Mouse (Mus musculus): ENCODE data around the gene Card14. TPM values are rescaled to one million over a fixed set of nuclear protein-coding genes. Genes with fewer than 3 reads are reported as not detected.
A peak's percentile ranks its signal among the peaks of the same experiment; 100 is the strongest.

Gene Card14
- polyA plus RNA-seq (2012; rRNA removed): 0.07 and 0.84 TPM in 2 replicates

DNA sequence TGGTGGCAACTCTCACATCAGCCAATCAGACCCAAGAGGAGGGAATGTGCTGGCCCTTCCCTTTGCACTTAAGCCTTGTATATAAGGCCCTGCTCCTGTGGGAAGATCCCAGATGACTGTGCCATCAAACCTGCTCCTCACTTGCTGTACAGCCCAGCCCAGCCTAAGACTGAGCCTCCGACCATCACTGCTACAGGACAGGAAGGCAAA is at the start of gene Card14:
Gene Card14 (plus strand): TSS at position 111 of the 210 bp plus-strand sequence.
- no peak within 1 kb of the TSS for H3K4me3 ChIP-seq (replicated peaks; ENCODE audit: extremely low read depth, low read depth, low read length)
- no peak for TF ChIP-seq CTCF (IDR thresholded peaks at IDR 0.05; ENCODE audit: insufficient read depth, low read length)
- no peak for TF ChIP-seq POLR2A (IDR thresholded peaks at IDR 0.05; ENCODE audit: borderline replicate concordance, extremely low read depth, low read depth, low read length)
- H3K4me1 ChIP-seq (ENCODE audit: control insufficient read depth, insufficient read depth, low read length): no peaks in the 10 kb centered on the region
- no peak for DNase-seq
- 42% methylated on average over 1 of the region's 1 CpGs for WGBS

GRCm38 (mm10) chr11:119258216-119258571 is 49.4 kb upstream of the Card14 start:
- Histone ChIP-seq H3K4me3 (replicated peaks; ENCODE audit: extremely low read depth, low read depth, low read length) (peak overlapping the region; percentile 42), H3K4me1 (ENCODE audit: control insufficient read depth, insufficient read depth, low read length) (no peaks in the 10 kb centered on the region)
- TF ChIP-seq POLR2A (IDR thresholded peaks at IDR 0.05; ENCODE audit: borderline replicate concordance, extremely low read depth, low read depth, low read length) (no peak), CTCF (IDR thresholded peaks at IDR 0.05; ENCODE audit: insufficient read depth, low read length) (no peak)
- no peak for DNase-seq
- 50% methylated on average over 9 of the region's 9 CpGs for WGBS

- H3K4me3 ChIP-seq (replicated peaks; ENCODE audit: extremely low read depth, low read depth, low read length): peak overlapping the region; percentile 55
- TF ChIP-seq POLR2A (IDR thresholded peaks at IDR 0.05; ENCODE audit: borderline replicate concordance, extremely low read depth, low read depth, low read length): peak; percentile 26; the same call in 1 of the 2 replicates
- no peak for TF ChIP-seq CTCF (IDR thresholded peaks at IDR 0.05; ENCODE audit: insufficient read depth, low read length)
- WGBS: 42% methylated on average over 23 of the region's 23 CpGs
- no peaks in the 10 kb centered on the region for H3K4me1 ChIP-seq (ENCODE audit: control insufficient read depth, insufficient read depth, low read length)
- DNase-seq: peak; percentile 68
These were observed 48.8 kb upstream of the Card14 start for GRCm38 (mm10) chr11:119258572-119259322.

DNA sequence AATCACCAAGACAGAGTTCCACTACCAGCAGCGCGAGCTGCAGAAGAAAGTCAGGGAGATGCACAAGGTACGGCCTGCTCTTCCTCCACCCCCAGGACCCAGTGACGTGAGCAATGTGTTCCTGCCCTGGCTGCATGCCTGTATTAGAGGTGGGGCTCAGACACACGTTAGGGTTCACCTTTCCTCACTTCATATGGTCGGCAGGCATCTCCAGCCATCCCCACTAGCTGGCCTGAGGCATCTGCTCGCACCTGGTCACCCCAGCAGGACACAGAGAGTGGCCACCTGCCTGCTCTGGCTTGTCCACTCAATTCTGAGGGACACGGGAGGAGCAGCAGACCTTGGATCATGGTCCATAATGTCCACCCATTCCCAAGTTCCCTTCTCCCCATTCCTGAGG is 47.6 kb upstream of the Card14 start:
- 88% methylated on average over 8 of the region's 8 CpGs for WGBS
- no peak overlapping the region for H3K4me3 ChIP-seq (replicated peaks; ENCODE audit: extremely low read depth, low read depth, low read length)
- DNase-seq: no peak
- H3K4me1 ChIP-seq (ENCODE audit: control insufficient read depth, insufficient read depth, low read length): no peaks in the 10 kb centered on the region
- no peak for TF ChIP-seq CTCF (IDR thresholded peaks at IDR 0.05; ENCODE audit: insufficient read depth, low read length)
- no peak for TF ChIP-seq POLR2A (IDR thresholded peaks at IDR 0.05; ENCODE audit: borderline replicate concordance, extremely low read depth, low read depth, low read length)

DNA sequence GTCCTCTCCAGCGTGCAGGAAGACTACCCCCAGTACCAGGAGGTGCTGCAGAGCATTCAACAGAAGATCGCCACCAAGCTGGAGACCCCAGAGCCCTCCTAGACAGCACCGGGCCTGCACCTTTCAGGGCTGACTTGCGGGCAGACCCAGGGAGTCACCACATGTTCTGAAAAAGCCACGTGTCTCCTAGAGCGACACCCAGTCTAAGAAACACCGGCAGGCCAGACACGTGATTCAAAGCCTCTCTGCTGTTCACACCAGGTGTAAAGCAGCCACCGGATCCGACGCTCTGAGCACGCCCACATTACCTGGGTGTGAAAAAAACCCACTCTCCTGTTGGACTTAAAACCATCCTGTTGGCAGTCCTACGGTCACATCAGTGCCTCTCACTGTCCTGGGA is 43.2 kb upstream of the Card14 start:
- 92% methylated on average over 13 of the region's 13 CpGs for WGBS
- no peak for DNase-seq
- no peak overlapping the region for H3K4me3 ChIP-seq (replicated peaks; ENCODE audit: extremely low read depth, low read depth, low read length)

GRCm38 (mm10) chr11:119265811-119266210 is 41.8 kb upstream of the Card14 start:
- peaks cover 5% of the 10 kb centered on the region; the same call in 1 of the 2 replicates for H3K4me1 ChIP-seq (ENCODE audit: control insufficient read depth, insufficient read depth, low read length)
- no peak for TF ChIP-seq POLR2A (IDR thresholded peaks at IDR 0.05; ENCODE audit: borderline replicate concordance, extremely low read depth, low read depth, low read length)
- TF ChIP-seq CTCF (IDR thresholded peaks at IDR 0.05; ENCODE audit: insufficient read depth, low read length): no peak
- WGBS: 66% methylated on average over 7 of the region's 7 CpGs
- no peak overlapping the region for H3K4me3 ChIP-seq (replicated peaks; ENCODE audit: extremely low read depth, low read depth, low read length)
- no peak for DNase-seq

More for the DNA sequence above, 43.2 kb upstream of the Card14 start:
- TF ChIP-seq CTCF (IDR thresholded peaks at IDR 0.05; ENCODE audit: insufficient read depth, low read length) (no peak), POLR2A (IDR thresholded peaks at IDR 0.05; ENCODE audit: borderline replicate concordance, extremely low read depth, low read depth, low read length) (no peak)
- peaks cover 5% of the 10 kb centered on the region; the same call in 1 of the 2 replicates for H3K4me1 ChIP-seq (ENCODE audit: control insufficient read depth, insufficient read depth, low read length)

DNA sequence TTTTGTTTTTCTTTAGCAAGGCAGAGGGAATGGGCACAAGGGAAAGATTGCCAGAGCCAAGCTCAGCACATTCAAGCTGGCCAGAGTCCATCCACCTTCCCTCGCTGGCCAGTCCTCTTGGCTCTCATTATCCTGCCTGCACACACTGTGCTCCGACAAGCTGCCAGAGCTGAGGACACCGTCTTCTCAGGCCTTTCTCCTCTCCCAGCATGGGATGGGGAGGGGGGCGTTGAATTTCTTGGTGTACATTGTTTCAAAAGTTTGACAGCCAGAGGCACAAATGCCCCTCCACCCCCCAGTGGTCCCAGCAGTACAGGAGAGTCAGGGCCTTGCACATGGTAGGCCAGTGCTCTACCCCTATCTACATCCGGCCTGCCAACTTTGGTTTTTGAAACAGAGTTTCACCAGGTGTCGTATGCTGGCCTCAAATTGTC is 40.3 kb upstream of the Card14 start:
- TF ChIP-seq CTCF (IDR thresholded peaks at IDR 0.05; ENCODE audit: insufficient read depth, low read length) (no peak), POLR2A (IDR thresholded peaks at IDR 0.05; ENCODE audit: borderline replicate concordance, extremely low read depth, low read depth, low read length) (no peak)
- H3K4me3 ChIP-seq (replicated peaks; ENCODE audit: extremely low read depth, low read depth, low read length): no peak overlapping the region
- no peak for DNase-seq
- peaks cover 5% of the 10 kb centered on the region; the same call in 1 of the 2 replicates for H3K4me1 ChIP-seq (ENCODE audit: control insufficient read depth, insufficient read depth, low read length)
- 44% methylated on average over 6 of the region's 6 CpGs for WGBS

DNA sequence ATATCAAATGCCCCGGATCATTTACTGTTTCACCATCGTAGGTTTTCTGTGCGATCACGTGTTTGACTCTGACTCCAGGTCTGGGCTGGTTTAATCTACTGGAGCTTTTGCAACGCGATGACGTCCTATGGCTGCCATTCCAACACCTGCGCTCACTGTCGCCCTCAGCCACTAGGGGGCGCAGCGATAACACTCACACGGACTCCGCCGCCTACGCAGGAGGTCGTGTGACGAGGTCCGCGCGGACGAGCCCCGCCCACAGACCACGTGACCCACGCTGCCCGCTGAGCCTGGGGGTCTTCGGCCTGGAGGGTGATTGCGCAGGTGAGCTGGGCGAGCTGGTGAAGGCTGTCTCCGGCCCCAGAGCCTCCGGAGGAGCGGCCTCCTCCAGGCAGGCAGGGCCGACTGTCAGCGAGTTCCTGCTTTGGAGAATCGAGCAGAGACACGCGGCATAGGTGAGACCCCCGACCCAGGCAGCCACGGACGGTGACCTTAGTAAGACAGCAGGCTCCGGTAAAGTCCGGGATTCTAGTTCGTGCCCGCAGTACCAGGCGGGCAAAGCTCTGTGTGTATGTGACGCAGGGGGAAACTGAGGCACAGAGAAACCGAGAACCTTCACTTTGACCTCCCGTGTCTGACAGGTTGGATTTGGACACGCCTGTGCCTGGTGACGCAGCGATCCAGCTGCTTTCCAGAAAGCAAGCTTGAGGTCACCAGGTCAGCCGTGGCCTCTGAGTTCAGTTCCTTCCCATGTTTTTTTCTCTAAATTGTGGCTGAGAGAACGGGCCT is 39.6 kb upstream of the Card14 start, which contains the start of gene Gaa:
Gene Gaa (plus strand): TSS at position 120 of the 789 bp plus-strand sequence.
- H3K4me1 ChIP-seq (ENCODE audit: control insufficient read depth, insufficient read depth, low read length): peaks cover 5% of the 10 kb centered on the region; the same call in 1 of the 2 replicates
- TF ChIP-seq POLR2A (IDR thresholded peaks at IDR 0.05; ENCODE audit: borderline replicate concordance, extremely low read depth, low read depth, low read length): peak; percentile 66; the same call in 1 of the 2 replicates
- peak; percentile 93 for TF ChIP-seq CTCF (IDR thresholded peaks at IDR 0.05; ENCODE audit: insufficient read depth, low read length)
- WGBS: 2% methylated on average over 52 of the region's 52 CpGs
- peak within 1 kb of the TSS; percentile 72 for H3K4me3 ChIP-seq (replicated peaks; ENCODE audit: extremely low read depth, low read depth, low read length)
- DNase-seq: peak; percentile 97

GRCm38 (mm10) chr11:119268557-119269195 is 38.9 kb upstream of the Card14 start:
- WGBS: 74% methylated on average over 16 of the region's 16 CpGs
- TF ChIP-seq CTCF (IDR thresholded peaks at IDR 0.05; ENCODE audit: insufficient read depth, low read length) (no peak), POLR2A (IDR thresholded peaks at IDR 0.05; ENCODE audit: borderline replicate concordance, extremely low read depth, low read depth, low read length) (no peak)
- peak overlapping the region; percentile 22 for H3K4me3 ChIP-seq (replicated peaks; ENCODE audit: extremely low read depth, low read depth, low read length)
- peaks cover 5% of the 10 kb centered on the region; the same call in 1 of the 2 replicates for H3K4me1 ChIP-seq (ENCODE audit: control insufficient read depth, insufficient read depth, low read length)
- peak; percentile 36 for DNase-seq

All from lung, adult 2 months (tissue).